Mouse (Mus musculus) frontal cortex, adult (tissue): ENCODE measurements around the gene Dock3.
"Not testable (repeated sequence)": the region's sequence is repeated elsewhere in the genome, so short reads cannot be mapped to it uniquely, and the experiment has no call there.

Experiments used
- ATAC-seq: cut with Nextera tagmentation; 2 replicates; pipeline ENCODE4 v1.9.2; 2017; ENCODE audit warnings: mild to moderate bottlenecking, moderate library complexity, mixed read lengths; ENCODE audit not compliant: low TSS enrichment

Gene Dock3

DNA sequence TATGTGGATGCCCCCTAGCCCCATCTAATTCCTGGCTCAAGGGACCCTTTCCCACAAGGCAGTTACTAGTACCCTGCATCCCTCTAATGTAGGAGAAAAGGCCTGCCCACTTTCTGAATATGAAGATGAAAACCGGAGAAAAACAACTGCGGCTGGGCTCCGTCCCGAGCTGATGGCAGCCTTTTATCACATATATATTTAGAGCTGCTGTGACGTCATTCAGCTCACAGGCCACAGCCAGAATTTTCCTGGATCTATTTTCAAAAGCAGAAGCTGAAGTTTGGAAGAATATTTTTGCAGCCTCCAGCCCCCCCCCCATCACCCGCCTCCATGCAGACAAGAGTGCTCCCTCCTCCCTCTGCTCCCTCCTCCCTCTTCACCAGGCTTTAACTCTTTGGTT lies 27.9 kb upstream of the Dock3 start:
- ATAC-seq, result peak; percentile 60

DNA sequence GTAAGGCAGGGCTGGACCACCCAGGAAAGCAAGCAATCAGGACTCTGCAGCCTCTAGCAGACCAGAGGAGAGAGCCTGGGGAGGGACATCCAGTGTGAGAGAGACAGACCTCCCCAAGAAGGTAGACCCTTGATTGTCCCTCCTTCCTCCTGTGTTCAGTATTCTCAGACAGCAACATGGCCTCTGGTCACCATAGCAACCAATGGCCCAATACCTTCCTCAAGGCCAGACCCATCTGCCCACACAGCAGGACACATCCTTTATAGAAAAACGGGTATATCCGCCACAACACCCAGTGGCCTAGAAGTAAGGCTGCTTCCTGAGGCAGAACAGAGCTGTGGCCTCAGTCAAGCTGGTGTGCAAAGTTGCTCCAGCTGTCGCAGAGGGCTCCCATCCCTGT lies 23.9 kb upstream of the Dock3 start:
- ATAC-seq, result no peak

DNA sequence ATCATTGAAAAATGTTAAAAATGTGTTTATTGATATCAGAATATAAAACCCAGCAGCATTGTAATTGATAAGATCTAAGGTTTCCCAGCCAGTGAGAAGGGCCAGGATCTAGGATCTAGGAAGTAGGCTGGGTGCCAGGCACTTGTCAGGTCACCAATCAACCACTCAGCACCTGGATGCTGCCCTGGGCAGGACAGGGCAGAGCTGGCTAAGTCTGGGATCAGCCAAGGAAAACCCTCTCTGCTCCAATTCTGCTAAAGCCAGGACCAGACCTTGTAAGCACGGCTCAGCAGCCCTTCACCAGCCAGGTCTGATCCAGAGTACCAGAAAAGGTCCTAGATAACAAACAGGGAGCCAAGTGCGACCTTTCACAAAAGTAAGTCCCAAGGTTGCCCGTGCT lies 23.2 kb upstream of the Dock3 start:
- ATAC-seq, result no peak

DNA sequence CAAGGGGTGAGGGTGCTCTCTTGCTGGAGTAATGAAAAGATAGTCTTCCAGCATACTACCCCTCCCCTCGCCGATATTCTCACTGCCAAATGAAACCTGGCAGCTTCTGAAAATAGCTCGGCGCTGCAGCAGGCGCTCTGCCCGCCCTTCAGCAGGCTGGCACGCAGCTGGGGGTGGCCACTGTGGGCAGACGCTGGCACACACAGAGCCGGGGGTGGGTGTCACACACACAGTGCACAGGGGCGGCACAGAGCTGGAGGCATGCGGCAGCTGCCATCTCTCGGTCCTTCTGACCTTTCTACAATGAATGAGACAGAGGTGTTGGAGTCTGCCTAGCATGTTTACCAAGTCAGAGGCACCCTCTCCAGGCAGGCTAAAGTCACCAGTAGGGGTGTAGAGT lies 22.8 kb upstream of the Dock3 start:
- peak; percentile 62 for ATAC-seq

DNA sequence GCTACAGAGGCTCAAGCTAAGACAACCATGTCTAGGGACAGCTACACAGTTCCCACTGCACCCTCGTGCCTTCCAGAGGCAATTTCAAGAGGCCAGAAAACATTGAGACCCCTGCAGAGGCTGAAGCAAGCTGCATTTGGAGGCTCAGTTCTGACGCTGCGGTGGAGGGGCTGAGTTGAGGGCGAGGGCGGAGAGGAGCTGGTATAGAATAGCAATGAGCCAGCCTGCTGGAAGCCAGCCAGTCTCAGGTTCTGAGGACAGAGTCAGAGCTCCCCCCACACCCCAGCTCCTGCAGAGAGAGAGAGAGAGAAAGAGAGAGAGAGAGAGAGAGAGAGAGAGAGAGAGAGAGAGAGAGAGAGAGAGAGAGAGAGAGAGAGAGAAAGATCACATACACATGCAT lies 20.5 kb upstream of the Dock3 start:
- 0 out of 2 replicates have a peak, but pooled peaks have one; percentile 24 for ATAC-seq

DNA sequence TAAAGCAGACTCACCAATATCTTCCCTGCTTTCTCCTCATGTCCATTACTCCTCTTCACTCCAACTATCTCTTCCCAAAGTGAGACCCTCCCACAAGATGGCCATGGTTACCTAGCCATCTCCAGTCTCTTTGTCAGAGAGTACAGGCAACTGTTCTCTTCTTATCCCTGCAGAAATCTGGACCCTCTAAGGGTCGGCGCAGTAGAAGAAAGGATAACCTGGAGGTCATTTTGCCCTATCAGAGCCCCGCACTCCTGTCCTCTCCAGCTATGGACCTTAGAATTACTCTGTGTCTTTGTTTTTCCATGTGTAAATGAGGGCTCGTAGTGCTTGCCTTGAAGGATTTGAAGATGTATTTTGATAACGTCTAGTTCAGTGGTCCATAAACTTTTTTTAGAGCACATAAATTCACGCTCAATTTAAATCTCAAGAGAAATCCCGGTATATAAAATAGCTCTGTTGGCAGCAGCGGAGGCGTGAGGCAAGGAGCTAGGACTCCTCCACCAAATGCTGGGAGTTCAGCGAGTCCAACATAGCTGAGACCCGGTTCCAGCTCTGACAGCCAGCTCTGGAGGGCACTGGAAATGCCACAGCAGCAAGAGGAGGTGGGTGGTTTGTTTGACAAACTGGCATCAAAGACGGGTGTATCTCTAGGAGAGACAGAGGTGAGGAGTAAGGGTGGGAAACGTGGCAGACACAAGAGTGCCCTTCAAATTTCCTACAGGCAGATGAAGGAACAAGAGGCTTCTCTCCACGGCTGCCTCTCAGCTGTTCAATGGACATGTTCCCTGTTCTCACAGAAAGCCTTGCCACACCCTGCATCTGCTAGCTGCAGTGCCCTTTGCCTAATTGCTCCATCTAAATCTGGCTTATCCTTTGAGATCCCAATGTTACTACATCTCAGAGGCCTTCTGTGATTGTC lies 19.0 kb upstream of the Dock3 start:
- peak; percentile 31 for ATAC-seq

DNA sequence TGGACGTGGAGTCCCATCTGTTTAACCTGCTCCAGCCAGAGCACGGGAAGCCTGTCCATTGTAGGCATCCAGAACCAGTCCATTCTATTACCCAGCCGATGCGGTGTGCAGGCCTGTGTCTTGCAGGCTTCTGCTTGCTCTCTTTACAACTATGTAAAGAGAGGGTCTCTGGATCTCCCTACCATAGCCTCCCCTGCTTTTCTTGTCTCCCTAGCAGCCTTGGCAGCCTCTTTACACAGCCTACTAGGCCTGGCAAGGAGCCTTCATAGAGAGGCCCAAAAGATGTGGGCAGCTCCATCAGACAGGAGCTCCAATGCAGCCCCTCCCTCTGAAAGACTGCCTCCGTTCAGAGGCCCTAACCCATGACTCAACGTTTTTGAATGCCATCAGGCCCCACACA lies 17.4 kb upstream of the Dock3 start:
- ATAC-seq, result peak; percentile 47

DNA sequence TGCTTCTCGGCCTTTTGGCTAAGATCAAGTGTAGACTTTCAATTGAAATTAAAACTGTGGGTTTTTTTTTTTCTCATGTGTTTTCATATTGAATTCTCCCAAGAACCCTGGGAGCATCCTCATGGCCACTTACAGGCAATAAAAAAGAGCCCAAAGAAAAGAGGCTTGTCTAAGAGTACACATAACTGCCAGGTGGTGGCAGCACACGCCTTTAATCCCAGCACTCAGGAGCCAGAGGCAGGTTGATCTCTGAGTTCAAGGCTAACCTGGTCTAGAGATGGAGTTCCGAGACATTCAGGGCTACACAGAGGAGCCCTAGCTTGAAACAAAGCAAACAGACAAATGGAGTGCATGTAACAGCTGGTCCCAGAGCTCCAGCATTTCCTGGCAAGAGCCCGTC lies 14.5 kb upstream of the Dock3 start:
- no peak for ATAC-seq

DNA sequence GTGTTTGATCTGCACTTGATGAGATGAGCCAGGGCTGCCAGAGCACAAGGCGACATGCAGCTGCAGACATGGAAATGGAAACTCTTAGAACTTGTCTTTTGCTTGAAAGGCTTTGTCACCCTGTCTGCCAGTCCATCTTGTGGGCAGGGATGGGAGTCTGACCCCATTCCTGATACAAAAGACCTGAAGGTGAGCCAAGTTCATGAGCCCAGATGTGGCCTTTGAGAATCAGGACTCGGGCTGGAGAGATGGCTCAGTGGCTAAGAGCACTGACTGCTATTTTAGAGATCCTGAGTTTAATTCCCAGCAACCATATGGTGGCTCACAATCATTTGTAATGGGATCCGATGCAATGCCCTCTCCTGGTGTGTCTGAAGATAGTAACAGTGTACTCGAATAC lies 13.6 kb upstream of the Dock3 start:
- no peak for ATAC-seq

DNA sequence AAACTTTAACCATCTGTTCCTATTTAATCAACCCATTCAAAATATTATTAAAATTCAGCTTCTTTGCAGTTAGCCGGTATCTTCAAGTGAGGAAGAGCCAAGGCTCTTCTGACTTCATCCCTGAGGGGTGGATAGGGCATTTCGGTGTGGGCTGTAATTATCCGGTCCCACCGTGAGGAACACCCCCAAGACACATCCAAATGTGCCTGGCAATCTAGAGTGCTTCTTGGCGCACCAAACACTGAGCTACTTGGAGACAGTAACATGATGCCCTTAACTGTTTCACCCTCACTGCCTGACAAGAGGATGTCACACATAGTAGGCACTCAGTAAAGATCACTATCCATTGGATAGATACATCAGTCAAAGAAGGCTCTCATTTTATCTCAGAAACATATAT lies 4.4 kb upstream of the Dock3 start:
- no peak for ATAC-seq

DNA sequence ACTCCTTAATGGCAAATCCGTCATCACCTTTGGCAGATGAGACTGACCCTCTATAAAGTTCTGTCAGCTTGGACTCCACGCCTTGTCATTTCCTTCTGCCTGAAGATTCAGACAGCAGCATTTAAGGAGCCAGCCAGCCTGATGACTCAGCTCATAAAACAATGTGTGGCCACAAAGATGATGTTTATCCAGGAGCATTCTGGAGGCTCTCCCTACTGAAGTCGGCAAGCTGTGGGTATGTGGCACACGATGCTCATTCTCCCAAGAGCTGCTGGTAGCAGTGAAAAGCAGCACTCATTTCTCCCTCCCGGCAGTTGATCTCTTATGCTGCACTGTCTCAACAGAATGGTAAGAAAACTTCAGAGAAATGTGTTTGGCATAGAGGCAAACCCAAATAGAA lies 3.6 kb upstream of the Dock3 start:
- ATAC-seq, result peak; percentile 76

DNA sequence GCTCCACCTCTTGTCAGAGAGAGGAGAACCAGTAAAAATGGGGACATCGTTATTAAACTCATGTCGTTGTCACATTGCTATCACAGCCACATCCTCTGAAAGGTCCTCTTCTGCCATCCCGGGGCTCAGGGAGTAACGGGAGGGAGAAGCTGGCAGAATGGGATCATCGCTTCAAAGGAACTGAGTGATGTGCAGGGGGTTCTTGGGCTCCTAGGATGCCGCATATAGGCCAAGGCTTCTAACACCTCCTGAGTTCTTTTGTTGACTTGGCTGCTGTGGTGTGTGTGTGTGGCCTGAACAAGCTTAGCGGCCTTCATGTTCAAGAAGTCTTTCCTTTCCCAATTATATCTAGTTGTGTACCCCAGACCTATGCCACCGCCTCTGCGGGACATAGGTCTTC lies 431 bp upstream of the Dock3 start:
- peak; percentile 7; the same call in 1 of the 2 replicates for ATAC-seq

DNA sequence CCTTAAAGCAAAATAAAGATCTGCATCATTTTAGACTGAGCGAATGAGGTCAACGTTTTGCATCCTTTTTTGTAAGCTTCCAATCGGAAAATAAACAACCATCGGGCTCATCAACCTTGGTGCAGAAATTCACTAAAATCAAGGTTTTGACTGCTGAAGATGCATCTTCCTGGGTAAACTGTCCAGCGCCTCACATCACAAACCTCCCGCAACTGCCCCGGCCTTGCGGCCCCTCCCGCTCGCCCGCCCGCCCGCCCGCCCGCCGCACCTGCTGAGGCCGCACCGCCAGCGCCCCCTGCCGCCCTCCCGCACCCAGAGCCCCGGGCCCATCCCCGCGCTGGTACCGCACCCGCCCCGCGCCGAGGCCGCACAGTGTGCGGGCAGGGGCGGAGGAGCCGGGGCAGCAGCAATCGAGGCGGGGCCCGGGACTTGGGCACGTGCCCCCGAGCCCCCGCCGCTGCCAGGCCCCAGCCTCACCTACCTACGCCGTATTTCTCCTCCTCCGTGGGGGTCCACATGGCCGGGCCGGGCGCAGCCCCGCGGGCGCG lies 644 bp downstream of the Dock3 start:
- peak; percentile 62 for ATAC-seq

DNA sequence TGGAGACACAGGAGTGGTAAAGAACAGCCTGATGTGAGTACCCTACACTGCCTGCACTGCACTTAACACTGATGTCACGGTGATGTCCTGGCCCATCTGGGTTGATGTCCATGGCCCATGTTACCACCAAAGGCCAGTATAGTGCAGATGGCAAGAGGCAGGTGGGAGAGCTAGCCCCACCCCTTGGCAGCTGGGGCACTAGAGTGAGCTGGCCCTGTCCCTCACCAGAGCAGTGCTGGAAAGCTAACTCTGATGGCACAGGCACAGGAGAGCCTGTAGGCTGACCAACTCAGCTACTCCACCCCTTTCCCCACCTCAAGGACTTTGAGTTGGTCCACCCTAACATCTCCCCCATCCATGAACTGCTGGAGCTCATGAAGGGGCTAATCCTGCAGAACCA lies 7.1 kb downstream of the Dock3 start:
- ATAC-seq, result peak; percentile 6; the same call in 1 of the 2 replicates

DNA sequence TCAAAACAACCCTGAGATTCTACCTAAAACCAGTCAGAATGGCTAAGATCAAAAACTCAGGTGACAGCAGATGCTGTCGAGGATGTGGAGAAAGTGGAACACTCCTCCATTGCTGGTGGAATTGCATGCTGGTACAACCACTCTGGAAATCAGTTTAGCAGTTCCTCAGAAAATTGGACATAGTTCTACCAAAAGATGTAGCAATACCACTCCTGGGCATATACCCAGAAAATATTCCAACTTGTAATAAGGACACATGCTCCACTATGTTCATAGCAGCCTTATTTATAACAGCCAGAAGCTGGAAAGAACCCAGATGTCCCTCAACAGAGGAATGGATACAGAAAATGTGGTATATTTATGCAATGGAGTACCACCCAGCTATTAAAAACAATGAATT lies 56.9 kb downstream of the Dock3 start:
- not testable (repeated sequence) for ATAC-seq

DNA sequence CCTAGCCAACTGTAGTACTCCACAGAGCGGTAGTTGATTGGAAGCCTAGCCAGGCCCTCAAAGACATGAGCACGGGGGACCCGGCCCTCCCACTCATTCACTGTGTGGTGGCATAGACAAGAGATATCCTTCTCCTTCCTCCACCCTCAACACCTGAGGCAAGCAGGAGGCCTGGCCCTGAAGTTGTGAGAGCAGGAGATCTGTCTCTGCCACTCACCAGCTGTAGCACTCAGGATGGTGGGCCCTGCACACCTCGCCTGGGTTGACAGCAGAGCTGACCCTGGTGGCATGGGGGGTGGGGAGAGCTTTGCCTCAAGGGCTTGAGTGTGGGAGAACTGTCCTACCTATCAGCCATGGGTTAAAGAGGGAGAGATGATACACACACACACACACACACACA lies 65.9 kb downstream of the Dock3 start:
- ATAC-seq, result no peak

DNA sequence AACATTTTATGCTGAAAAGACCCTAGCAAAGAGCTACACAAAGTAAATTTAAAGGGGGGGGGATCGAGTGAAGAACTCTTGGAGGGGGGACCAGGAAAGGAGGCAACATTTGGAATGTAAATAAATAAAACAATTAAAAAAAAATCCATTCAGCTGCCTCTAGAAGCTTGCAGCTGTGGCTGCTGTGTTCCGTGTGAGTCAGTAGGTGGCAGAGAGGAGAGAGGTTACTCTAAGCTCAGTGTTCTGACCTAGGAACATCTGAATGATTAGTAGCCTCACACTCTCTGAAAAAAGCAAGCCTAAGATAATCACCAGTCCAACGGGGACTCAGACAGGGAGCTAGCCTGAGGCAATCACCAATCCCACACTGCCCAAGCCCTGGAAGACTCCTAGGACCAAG lies 66.9 kb downstream of the Dock3 start:
- ATAC-seq, result no peak; the same call in 1 of the 2 replicates

DNA sequence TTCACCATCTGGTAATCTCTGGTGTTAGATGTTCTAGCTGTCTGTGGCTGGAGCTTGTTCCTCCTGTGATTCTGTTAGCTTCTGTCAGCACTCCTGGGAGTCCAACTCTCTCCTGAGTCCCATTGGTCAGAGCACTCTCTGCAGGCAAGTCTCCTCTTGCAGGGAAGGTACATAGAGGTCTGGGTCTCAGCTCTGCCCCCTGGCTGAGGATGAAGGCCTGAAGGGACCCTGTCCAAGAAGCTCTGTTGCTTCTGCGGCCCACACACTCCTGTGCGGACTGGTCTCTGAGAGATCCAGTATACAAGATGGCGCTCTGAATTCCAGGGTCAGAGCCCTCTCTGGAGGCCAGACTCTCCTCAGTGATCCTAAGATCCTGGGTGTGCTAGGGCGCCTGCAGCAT lies 75.3 kb downstream of the Dock3 start:
- ATAC-seq, result not testable (repeated sequence)

DNA sequence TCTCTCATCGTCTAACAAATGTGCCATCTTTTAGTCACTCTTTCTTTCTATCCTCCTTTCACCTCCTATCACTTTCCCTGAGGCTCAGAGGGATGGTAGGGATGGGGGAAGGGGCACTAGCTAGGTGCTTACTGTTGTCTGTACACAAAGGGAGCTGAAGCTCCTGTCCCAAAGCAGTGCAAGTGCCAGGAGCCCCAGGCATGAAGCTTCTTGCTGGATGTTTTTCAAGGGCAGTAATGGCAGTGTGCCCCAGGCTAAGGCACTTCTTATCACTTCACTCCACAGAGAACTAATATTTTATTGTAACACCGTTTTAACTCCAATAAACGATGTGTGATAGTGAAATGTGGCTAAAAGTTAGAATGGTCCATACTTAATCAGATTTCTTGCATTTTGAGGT lies 118.9 kb downstream of the Dock3 start:
- ATAC-seq, result no peak

DNA sequence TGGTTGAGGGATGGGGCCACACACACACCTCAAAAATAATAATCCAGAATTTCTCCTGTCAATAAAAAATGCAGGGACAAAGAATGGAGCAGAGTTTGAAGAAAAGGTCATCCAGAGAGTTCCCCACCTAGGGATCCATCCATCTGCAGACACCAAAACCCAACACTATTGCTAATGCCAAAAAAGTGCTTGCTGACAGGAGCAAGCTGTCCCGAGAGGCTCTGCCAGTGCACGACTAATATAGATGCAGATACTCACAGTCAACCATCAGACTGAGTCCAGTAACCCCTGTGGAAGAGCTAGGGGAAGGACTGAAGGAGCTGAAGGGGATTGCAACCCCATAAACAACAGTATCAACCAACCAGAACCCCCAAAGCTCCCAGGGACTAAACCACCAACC lies 119.7 kb downstream of the Dock3 start:
- no peak for ATAC-seq

DNA sequence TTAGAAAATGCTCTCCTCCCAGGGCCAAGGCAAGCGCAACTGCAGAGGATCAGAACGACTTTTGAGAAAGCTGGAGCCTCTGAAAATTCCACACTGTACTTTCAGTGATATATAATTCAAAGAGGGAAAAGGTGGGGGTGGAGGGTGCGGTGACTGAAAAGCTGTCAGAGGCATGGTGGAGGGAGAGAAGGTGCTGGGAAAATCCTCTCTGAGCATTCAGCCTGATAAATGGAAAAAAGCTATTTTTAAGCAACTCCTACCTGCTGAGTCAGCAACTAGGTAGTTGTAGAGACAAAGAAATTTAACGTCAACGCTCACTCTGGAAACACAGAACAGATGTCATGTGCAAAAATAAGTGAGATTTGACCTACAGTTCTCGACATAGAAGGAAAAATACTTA lies 132.2 kb downstream of the Dock3 start:
- ATAC-seq, result peak; percentile 93

DNA sequence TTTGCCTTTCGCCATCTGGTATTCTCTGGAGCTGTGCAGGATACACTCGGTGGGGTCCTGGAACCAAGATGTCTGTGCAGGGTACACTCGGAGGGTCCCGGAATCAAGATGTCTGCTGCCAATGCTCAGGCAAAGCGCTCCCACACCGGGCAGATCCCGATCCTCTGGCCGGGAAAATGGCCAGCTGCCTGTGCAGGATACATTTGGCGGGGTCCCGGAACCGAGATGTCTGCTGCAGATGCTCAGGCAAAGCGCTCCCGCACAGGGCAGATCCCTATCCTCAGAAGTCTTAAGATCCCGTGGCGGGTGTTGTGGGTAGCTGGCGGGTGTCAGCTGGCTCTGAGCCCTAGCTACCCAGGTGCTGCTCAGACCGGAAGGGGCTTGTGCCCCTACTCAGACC lies 142.3 kb downstream of the Dock3 start:
- ATAC-seq, result not testable (repeated sequence)

DNA sequence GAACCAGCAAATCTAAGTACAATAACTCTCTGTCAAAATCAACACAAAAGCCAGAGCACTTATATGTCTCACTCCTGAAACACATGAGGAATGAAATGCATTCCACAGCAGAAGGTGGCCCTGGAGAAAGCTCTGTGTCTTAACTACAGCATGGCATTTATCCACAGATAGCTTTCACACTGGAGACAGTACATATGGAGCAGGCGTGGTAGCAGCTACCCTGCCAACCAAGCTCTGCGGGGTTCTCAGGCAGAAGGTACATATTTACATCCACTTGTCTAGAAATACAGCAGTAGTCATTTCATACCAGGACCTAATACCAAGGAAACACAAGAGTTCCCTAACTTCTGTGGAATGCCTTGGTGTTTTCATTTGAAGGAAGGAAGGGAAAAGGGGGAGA lies 144.2 kb downstream of the Dock3 start:
- ATAC-seq, result peak; percentile 100
